Mouse (Mus musculus) retina, adult 2 months (tissue): ENCODE data around the gene Inha.

Source experiments
- DNase-seq: peaks from one replicate; pipeline ENCODE4 v3.0.0-alpha.2; 2012; ENCODE audit warnings: low read depth, low spot score

The Inha gene

GRCm38 (mm10) chr1:75519576-75519975 is 12.7 kb downstream of the Inha start:
- no peak for DNase-seq

- DNase-seq = peak; percentile 91
Measured at GRCm38 (mm10) chr1:75521321-75522031, 14.6 kb downstream of the Inha start, which contains the start of gene Stk11ip. Gene Stk11ip, plus strand, starts transcription at chr1:75521529.

- DNase-seq = no peak
Measured at GRCm38 (mm10) chr1:75524679-75525078, 17.8 kb downstream of the Inha start.

- DNase-seq = no peak
Measured at GRCm38 (mm10) chr1:75530546-75530945, 23.7 kb downstream of the Inha start.

- DNase-seq = no peak
Measured at GRCm38 (mm10) chr1:75532280-75533172, 25.6 kb downstream of the Inha start.

GRCm38 (mm10) chr1:75533325-75534252 is 26.7 kb downstream of the Inha start:
- no peak for DNase-seq

GRCm38 (mm10) chr1:75537587-75537986 is 30.7 kb downstream of the Inha start:
- DNase-seq = no peak

GRCm38 (mm10) chr1:75538597-75539190 is 31.8 kb downstream of the Inha start:
- DNase-seq = no peak

- no peak for DNase-seq
Measured at GRCm38 (mm10) chr1:75541496-75541895, 34.6 kb downstream of the Inha start.

GRCm38 (mm10) chr1:75544351-75544750 is 37.5 kb downstream of the Inha start:
- DNase-seq = no peak

GRCm38 (mm10) chr1:75545965-75546956 is 39.4 kb downstream of the Inha start, which contains the start of gene Slc4a3:
Gene Slc4a3, plus strand, starts transcription at chr1:75546266.
- no peak for DNase-seq

- DNase-seq = no peak
Measured at GRCm38 (mm10) chr1:75547351-75547750, 40.5 kb downstream of the Inha start.

- DNase-seq = no peak
Measured at GRCm38 (mm10) chr1:75548083-75548482, 41.2 kb downstream of the Inha start.

GRCm38 (mm10) chr1:75548871-75549270 is 42.0 kb downstream of the Inha start:
- DNase-seq = no peak

GRCm38 (mm10) chr1:75549289-75550279 is 42.7 kb downstream of the Inha start:
- no peak for DNase-seq

- DNase-seq = no peak
Measured at GRCm38 (mm10) chr1:75550586-75550985, 43.7 kb downstream of the Inha start.

- DNase-seq = no peak
Measured at GRCm38 (mm10) chr1:75555680-75556079, 48.8 kb downstream of the Inha start.

- no peak for DNase-seq
Measured at GRCm38 (mm10) chr1:75556143-75556781, 49.4 kb downstream of the Inha start.
